Mouse (Mus musculus) embryo, embryonic 11.5 days (tissue): Measurements from ENCODE around the gene Gpnmb.
A peak's percentile ranks its signal among the peaks of the same experiment; 100 is the strongest.

ENCODE experiments used
- DNase-seq: peaks from one replicate; pipeline ENCODE4 v3.0.0-alpha.2; 2012; ENCODE audit warnings: low read depth, low spot score

Gene Gpnmb

GRCm38 (mm10) chr6:49036275-49037267 is at the start of gene Gpnmb:
Gpnmb (plus strand) TSS chr6:49036546.
- no peak for DNase-seq

GRCm38 (mm10) chr6:48989971-48990370 is 46.4 kb upstream of the Gpnmb start:
- no peak for DNase-seq

GRCm38 (mm10) chr6:48991991-48992390 is 44.4 kb upstream of the Gpnmb start:
- no peak for DNase-seq

- no peak for DNase-seq
These were observed 38.2 kb upstream of the Gpnmb start for GRCm38 (mm10) chr6:48998186-48998585.

DNA sequence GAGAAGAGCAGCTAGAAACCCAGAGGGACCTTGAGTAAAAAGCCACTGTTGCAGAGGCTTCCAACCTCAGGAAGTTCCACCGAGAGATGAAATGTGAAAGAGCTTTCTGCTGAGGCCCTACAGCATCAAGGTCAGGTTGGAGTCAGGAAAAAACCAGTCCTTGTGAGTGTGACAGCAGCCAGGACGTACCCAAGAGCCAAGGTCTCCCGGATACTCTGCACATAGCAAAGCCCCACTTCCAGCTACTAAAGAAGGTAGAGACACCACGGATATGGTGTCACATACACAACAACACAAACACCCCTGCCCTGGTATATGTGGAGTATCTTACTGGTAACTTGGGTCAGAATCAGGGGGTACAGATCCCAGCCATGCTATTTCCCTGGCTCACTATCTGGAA is 37.5 kb upstream of the Gpnmb start:
- no peak for DNase-seq

DNA sequence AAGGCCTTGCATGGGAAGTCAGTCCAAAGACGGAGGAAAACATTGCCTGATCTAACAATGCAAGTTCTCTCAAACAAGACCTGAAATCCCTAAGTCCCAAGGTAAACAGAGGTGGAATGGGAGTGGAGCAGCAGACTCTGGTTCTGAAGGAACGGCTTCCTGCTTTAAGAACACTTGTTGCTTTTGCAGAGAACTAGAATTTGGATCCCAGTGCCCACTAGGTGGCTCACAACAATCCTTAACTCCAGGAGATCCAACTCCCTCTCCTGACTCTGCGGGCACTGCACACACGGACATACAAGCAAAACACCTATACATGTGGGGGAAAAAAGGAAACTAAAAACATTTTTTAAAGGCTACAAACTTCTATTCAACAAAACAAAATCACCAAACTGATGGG is 33.0 kb upstream of the Gpnmb start:
- no peak for DNase-seq

GRCm38 (mm10) chr6:49007981-49008380 is 28.4 kb upstream of the Gpnmb start:
- peak; percentile 63 for DNase-seq

DNA sequence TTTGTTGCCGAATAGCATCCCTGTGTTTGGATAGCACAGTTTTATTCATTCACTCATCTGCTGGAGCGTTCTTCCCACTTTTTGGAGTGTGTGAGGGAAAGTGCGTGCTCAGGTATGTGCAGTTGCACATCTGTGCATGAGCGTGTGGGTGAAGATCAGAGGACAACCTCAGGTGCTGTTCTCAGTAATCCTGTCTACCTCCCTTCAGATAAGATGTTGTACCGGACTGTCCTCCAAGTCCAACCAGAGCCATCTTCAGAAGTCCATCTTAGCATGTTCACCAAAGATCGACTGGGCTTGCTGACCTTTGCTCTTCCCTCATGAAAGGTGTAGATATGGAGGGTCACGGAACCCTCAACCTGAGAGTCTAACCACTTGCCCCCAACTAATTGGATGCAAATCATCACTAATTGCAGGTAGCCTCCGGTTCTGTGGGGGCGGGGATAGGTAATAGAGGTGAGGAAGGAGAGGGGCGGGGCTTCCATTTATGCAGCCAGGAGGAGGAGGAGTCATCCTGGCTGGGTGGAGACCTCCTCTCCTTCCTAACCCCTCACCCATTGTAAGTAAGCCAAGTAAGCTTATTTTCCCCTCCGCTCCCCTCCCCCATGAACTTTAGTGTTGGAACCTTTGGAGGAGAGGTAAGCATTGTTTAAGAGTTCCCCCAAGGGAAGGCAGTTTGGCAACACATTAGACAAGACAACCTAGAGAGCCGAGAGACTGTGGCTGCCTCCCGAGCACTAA is 27.8 kb upstream of the Gpnmb start:
- DNase-seq: no peak

GRCm38 (mm10) chr6:49009161-49009555 is 27.2 kb upstream of the Gpnmb start:
- DNase-seq: no peak

DNA sequence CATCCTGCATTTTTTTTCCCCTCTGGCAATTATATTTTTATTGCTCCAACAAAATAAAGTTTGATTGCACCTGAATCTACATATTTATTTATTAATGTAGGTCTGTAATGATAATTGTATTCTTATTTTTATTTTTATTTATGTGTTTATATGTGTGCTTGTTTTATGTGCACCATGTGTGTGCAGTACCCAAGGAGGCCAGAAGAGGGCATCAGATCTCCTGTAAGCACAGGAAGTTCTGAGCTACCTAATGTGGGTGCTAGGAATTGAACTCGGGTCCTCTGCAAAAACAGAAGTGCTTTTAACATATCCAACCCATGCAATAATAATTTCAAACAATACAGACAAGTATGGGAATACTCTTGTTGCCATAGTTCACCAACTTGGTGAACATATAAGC is 26.7 kb upstream of the Gpnmb start:
- DNase-seq: no peak

DNA sequence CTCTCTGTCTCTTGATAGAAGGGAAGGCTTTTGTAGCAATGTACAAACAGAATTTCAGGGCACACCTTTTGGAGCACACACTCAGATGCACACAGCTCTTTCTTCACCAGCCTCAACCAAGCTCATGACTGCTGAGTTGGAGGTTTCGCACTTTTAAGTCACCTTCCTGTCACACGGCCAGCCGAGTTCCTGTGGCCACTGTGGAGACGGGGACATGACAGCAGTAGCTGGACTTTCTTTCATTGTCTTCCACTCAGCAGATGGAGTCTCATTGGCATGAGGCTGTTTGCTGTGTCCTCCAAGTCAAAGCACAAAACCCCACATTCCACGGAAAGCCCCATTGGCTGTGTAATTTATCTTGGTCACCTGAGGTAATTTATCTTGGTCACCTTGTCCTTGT is 25.2 kb upstream of the Gpnmb start:
- no peak for DNase-seq

GRCm38 (mm10) chr6:49013023-49013422 is 23.3 kb upstream of the Gpnmb start:
- DNase-seq: no peak

- no peak for DNase-seq
These were observed 22.9 kb upstream of the Gpnmb start for GRCm38 (mm10) chr6:49013458-49013857.

- no peak for DNase-seq
These were observed 19.2 kb upstream of the Gpnmb start for GRCm38 (mm10) chr6:49017150-49017549.

GRCm38 (mm10) chr6:49019341-49019740 is 17.0 kb upstream of the Gpnmb start:
- no peak for DNase-seq

DNA sequence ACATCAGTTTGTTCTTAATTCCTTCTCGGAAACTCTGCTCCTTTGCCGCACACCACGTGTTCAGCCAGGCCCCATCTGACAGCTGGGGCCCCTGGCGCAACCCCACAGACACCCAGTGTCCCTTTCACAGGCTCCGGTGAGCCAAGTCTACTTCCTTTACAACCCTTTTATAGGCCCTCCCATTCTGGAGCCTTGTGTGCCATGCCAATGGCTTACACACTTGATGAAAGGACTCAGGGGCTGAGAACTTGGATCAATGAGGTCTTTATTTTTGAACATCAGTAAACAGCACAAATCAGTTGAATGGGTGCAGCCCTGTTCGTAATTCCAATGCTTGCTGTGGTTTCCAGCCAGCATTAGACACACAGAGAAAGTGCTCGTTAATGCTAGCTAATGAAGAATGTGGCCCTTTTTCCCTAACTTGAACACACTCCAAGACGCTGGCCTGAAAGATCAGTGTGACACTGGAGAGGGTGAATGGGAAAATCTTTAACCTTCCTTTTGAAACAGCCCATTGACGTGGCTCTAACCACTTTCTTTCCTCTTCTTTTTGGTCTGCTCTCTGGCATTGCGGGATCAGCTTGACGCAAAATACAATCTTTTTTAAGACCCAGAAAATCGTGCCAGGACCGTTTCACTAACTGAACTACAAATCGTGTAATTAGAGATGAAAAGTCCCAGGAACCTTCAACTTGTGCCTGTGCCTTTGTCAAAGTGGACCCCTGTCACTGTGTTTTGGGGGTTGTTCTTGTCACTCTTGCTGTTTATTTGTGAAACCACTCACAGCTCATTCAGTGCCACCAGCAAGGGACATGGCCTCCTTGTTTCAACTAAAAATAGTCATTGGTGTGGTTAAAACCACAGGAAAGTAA is 15.0 kb upstream of the Gpnmb start:
- DNase-seq: no peak

DNA sequence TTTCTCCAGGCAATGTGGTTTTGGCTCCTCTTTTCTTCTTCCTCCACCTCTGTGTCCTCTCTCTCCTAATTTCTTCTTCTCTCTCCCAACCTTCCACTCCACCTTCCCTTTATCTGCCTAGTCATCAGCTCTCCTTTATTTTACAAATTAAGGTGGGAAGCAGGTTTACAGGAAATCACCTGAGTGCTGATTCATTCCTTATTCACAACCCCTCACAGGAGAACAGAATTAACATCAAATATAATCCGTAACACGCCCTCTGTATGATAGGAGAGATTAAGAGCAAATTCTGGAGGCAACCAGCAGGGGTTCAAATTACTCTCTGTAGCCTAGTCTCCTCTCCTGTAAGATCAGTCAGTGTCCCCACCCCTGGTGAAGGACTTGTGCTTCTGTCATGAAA is 14.0 kb upstream of the Gpnmb start:
- no peak for DNase-seq

- no peak for DNase-seq
These were observed 13.0 kb upstream of the Gpnmb start for GRCm38 (mm10) chr6:49023315-49023714.

GRCm38 (mm10) chr6:49025290-49025689 is 11.1 kb upstream of the Gpnmb start:
- DNase-seq: no peak

GRCm38 (mm10) chr6:49026496-49026895 is 9.8 kb upstream of the Gpnmb start:
- DNase-seq: no peak

GRCm38 (mm10) chr6:49028019-49028418 is 8.3 kb upstream of the Gpnmb start:
- DNase-seq: no peak

DNA sequence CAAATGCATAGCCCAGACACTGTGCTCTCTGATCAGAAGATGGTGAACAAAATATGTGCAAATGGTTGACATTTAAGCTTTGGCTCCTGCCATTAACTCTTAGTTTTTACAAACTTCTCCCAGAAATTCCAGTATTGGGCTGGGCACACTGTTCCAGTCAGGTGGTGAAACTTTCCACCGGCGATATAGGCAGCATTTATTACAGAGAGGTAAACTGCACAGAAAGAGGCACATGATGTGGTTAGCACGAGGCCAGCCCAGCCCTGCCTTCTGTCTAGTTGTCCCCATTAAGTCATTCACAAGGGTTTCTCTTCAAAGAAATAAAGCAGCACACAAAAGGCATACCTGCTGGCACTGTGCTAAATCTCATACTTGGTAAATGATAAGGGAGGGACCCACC is 7.6 kb upstream of the Gpnmb start:
- no peak for DNase-seq
